Mouse (Mus musculus): ENCODE measurements around the gene Fras1. TPM values are rescaled to one million over a fixed set of nuclear protein-coding genes. Genes with fewer than 3 reads are reported as not detected.

Fras1 gene
- total RNA-seq, 2 experiments from 2014 or later: 3.9 to 8.9 TPM

DNA sequence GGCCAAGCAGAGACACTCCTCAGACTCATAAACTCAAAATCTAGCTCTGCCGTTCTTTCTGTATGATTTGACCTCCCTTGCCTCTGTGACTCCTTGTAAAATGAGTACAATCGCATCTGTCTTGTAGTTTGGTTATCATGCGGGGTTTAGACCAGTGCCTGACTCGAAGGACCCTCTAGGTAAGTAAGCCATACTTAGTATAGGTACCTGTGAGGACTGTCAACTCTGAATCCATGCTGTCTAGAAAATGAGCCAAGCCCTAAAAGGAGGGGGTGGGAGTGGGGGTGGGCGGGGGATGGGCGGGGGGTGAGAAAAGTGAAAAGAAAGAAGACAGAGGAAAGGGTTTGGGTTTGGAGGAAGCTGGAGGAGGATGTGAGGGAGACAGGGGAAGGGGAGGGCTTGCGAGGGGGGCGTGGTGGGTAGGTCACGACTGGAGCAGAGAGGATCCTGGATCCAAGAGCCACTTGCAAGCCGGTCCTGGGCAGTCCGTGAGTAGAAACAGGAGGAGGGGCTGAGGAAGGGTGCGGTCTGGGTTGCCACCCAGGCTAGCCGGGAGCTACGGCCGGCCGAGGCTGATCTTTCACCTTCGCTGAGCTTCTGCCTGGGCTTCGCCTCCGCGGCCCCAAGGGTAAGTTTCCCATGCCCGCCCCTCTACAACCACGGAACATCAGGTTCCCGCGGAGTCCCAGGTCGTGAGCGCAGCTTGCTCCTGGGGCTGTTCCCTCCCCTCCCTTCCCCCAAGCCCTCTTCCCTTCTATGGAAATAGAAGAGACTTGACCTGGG lies 419.4 kb downstream of the Fras1 start, which contains the start of gene Anxa3:
Anxa3 (plus strand) TSS at position 404 of the 783 bp plus-strand sequence.
- DNase-seq: peak; percentile 48

DNA sequence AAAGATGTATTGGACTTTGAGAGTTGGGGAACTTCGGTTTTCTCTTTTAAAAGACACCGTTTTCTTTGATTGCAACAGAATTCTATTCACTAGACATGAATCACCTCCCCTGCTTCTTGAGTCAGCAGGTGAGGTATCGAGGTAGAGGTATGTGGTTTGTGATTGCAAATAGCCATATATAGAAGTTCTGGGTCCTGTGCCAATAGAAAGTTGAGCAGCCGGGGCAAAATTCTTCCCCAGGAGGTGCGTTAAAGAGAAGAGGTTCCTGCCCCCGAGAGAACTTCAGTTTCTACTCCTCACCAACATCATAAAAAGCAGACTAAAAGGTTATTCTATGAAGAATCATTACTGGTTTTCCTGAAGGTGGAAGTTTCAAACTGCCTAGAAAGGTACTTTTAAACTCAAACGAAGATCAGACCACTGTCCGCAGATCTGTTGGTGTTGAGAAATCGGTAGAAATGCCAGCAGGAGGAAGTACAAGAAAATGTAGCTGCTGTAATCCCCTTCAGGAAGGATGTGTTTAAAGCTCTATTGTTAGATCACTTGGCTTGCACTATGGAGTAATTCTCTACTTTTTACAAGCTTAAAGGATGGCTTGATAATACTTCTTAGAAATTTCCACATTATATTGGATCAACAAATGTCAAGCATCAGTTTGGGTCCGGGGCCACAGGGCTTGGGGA lies 420.3 kb downstream of the Fras1 start:
- no peak for DNase-seq

DNA sequence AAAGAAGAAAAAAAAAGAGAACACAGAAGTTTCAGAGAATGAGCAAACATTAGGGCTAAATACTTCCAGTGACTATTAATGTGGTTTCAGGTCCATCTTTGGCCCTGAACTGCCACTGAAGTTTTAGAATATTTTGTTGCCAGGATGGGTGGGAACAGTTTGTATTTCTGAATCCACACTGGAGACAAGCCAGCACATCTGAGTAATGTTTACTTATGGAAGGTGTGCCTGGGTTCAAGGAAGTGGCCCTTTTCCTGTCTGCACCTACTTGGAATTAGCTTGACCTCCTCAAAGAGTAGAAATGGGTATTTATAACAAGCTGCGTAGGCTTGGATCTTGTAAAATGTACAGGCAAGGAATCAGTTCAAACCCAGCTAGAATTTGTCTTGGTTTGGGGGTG lies 422.0 kb downstream of the Fras1 start:
- no peak for DNase-seq

DNA sequence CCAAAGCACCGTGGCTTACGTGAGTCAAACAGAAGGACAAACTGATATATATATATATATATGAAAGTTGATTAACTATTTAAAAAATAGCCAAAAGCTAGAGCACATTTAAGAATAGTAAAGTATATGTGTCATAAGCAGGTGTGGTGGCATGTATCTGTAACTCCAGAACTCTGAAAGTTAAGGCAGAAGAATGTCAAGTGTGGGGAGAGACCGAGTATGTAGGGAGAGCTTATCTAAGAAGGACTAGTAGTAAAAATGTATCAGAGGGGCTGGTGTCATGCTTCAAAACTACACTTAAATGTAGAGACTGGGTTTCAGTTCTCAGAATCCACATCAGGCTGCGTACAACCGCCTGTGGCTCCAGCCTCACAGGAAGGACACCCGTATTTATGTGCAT lies 423.7 kb downstream of the Fras1 start:
- no peak for DNase-seq

DNA sequence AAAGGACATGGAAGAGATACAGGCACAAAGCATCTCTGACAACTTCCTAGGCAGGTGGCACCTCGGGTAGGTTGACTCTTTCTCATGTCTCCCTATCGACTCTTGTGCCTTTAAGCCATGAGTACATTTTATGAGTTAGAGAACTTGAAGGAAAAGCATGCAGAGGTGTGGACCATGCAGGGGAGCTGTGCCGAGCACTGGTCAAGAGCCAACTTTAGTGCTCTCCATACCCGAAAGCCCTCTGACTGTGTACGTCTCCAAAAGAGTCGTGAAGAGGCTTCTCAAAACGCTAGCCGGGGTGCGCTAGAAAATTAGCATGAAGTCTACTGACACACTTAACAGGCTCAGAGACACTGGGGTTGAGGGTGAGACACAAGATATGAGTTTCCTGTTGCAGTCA lies 425.4 kb downstream of the Fras1 start:
- DNase-seq: no peak

DNA sequence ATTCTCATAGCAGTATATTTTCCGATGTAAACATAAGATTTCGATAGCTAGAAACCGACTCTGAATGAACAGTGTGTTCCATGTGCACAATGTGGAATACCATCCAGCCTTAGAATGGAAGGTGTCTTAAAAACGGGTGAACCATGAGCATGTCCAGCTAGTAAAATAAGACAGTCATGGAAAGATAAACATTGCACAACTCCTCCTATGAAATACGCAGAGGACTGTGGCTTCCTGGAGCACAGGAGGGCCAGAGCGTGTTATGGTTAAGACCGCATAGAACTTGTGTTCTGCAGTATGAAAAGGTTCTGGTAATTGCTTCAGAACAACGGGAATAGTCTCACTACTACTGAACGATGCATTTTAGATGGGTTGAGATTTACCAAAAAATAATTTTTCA lies 426.2 kb downstream of the Fras1 start:
- DNase-seq: no peak

DNA sequence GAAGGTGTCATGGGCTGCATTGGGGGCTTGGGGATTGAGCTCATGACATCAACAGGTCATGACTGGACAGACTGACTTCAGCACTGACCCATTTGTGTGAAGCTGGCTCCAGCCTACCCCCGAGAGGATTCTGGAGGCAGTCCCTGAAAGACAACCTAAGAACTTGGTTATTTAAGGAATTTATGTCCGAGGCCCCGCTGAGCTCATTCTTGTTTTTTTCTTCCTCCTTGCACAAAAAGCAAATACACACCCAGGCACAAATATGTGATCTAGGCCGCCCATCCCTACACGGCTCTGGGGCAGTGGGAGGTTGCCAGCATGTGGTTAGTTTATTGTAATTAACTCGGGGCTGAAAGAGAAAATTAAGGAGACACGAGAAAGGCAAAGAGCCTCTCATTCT lies 428.4 kb downstream of the Fras1 start:
- no peak for DNase-seq

DNA sequence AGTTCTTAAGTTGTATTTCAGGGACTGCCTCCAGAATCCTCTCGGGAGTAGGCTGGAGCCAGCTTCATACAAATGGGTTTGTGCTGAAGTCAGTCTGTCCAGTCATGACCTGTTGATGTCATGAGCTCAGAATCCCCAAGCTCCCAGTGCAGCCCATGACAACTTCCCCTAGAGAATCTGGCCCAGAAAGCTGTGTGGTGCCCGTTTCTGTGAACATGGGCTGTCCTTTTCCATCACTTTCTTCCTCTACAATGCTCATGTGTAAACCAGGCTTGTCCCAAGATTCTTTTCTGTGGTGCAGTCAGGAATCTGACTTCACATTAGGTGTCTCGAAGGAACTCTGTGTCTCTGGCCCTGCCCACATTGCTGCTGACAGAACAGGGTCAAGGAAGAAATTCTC lies 429.3 kb downstream of the Fras1 start:
- DNase-seq: peak; percentile 30

DNA sequence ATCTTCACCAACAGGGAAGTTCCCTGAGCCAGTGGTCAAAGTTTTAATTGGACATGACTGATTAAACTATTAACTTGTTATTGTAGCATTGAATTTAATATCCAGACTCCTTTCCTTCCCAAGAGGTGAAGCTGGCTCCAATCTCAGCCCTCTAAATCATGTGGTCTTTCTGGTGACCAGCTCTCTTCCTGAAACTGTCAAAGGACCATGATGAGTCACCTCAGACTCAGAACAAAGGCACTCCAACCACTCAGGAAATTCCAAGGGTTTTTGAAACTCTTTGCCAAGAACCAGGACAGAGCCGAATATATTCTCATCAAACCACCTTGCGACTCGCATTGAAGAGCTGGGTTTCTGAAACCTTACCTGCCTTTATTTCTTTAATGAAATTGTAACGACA lies 430.5 kb downstream of the Fras1 start:
- no peak for DNase-seq

DNA sequence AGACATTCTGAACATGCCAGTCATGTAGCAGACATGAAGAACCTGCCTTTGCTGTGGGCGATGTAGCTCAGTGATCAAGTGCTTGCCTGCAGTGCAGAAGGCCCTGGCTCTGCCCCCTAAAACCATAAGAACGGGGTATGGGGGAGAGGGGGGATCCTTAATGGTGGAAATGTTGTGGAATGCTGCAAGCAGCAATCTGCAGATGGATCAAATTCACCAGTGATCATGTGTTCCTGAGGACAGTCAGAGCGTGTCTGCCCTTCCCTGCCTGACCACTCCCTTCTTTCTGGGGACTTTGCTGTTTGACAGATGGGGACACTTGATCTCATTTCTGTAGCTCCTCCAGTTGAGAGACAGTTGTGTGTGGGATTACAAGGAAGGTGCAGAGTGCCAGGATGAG lies 431.1 kb downstream of the Fras1 start:
- DNase-seq: no peak

DNA sequence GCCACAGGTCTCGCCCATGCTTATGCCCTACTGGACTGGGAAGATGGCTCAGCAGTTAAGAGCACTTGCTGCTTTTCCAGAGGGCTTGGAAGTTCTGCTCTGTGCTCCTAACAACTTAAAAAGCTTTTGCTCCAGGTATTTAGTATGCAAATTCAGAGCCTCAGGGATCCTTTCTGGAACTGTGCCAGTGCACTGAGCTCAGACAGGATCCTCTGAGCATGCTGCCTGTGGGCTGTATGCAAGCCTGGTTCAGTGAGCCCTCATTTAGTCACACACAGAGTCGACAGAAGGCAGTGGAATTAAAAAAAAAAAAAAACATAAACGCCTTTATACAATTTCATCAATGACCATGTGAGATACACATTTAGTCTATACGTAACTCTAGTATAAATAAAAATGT lies 436.9 kb downstream of the Fras1 start:
- no peak for DNase-seq

DNA sequence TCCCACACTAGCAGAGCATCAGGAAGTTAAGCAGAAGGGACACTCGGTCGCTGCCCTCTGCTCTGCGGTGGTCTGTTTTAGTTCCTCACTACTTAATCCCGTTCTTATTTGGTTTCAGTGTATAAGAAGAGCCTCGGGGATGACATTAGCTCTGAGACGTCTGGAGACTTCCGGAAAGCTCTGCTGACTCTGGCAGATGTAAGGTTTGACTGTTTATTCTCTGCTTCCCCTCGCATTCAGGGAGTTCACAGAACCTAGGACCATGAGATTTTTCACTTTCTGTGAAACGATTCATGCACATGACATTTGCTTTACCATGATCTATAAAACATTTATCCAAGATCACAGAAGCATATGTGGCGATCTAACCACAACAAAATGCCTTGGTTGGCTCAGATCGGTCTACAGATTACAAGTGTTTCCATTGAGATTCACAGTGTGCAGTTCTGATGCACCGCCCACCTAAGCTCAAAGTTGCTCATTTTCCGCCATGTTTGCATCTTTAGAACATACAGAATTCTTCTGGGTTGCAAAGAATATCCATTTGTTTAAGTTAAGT lies 451.1 kb downstream of the Fras1 start:
- no peak for DNase-seq

DNA sequence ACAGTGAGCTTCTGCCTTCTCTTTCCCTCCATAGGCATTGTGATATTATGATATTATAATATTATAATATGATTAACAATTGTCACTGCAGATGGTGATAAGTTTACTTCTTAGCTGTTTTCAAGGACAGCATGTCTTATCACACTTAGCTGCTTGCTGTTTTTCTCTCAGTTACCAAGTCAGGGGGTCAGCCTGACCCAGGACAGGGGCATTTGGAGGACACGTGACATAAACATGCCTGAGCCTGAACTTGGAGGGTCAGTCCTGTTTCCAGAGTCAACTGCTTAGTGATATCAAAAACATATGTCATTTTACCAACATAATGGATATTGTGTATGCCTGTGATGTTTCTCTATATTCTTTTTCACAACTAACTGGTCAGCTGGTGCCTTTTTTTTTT lies 453.4 kb downstream of the Fras1 start:
- DNase-seq: no peak

Other genes starting within 250 kb of the Fras1 start
- 10 to 100 TPM; 81.8 to 95.3 TPM for gene Cnot6l, start 209.8 kb upstream of the Fras1 start, total RNA-seq (2021)
- 10 to 100 TPM; 24.1 to 27.5 TPM for gene Mrpl1, start 164.5 kb upstream of the Fras1 start, total RNA-seq (2021)